Mouse (Mus musculus): ENCODE measurements at regions not wholly inside any gene's neighbourhood (a gene's known extent, or its start where the extent isn't known, plus 50 kb on each side); places are given as distances from the start of the nearest gene placed in this dataset.
A peak's percentile ranks its signal among the peaks of the same experiment; 100 is the strongest.

- DNase-seq (ENCODE audit: inconsistent ontology term), result peak; percentile 42
These were observed 123.2 kb upstream of the Plekha5 start for GRCm38 (mm10) chr6:140300470-140301145.

DNA sequence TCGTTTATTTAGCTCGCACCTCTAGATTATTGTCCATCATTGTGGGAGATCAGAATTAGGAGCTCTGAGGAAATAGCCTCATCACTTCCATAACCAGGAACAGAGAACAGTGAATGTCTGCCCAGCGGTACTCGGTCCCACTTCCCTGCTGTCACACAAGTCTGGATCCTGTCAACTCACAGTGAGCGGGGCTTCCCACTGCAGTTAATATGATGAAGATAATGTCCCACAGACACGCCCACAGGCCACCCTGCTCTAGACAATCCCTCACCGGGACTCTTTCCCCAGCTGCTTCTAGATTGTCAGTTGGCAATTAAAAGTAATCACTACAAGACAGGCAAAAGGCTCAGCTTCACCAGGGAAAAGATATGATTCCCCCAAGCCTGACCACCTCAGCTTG, 124.2 kb upstream of the Plekha5 start:
- DNase-seq (ENCODE audit: inconsistent ontology term), result no peak

GRCm38 (mm10) chr6:140297969-140298554, 125.8 kb upstream of the Plekha5 start:
- no peak for DNase-seq (ENCODE audit: inconsistent ontology term)

GRCm38 (mm10) chr6:140297561-140297960, 126.3 kb upstream of the Plekha5 start:
- no peak for DNase-seq (ENCODE audit: inconsistent ontology term)

- no peak for DNase-seq (ENCODE audit: inconsistent ontology term)
These were observed 133.7 kb upstream of the Plekha5 start for GRCm38 (mm10) chr6:140290109-140290508.

DNA sequence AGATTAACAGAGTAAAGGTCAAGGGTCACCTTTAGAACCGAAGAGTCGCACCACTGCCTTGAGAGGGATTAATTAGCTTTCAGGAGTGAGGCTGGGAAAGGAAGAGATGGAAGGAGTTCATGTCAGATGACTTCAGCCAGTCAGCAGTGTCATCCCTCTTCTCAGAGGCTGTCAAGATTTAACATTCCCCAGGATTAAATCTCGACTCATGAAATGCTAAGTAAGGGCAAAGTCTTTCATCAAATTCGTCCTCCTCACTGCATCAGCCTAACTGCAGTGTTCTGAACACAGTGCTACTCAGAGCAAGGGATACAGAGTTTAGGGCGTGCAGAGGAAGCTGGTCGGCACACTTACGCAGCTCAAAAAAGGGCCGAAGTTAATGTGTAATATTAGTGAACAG, 135.1 kb upstream of the Plekha5 start:
- DNase-seq (ENCODE audit: inconsistent ontology term), result no peak

DNA sequence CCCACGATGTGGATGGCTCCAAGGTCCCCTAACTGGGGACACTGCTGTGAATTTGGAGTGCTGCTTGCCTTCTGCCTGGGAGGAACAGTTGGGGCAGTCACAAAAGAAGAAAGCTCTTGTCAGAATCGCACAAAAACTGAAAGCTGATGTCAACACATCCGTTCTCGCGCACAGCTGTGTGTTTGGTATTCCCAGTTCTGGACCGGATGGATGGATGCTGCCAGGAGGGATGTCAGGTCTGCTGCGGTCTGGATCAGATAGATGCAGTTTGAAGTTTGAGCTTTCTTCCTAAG, 141.6 kb upstream of the Plekha5 start:
- DNase-seq (ENCODE audit: inconsistent ontology term), result peak; percentile 7

DNA sequence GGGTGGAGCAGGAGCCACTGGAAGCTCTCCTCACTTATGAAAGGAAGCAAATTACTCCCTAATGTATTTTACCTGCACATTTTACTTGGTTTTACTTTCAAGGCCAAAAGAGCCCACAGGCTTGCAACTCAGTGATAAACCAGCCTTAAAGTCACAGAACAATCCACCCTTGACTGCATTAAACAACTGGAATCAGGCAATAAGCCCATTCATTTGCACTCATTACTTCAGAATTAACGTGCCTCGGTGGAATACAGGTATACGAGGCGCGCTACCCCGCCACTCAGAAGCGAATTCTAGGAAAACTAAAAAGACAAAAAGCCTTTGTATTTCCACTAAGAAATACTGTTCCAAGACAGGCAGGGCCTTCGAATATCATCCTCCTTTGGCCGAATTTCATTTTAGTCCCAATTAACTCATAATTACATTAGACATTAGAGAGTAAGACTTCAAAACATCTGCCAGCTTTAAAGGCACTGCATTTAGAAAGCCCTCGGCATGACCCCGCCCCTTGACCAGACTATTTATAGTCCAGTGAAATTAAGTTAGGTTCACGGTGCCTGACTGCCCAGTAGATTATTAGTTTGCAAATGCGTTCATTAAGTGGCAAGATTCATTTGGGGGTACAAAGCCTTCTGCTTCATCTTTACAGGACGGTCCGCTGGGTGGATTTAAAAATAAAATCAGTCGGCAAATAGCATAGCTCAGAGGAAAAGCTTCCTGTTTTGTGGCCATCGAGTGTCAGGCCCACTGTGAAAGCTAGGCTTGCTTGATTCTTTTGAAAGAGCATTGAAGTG, 142.2 kb upstream of the Plekha5 start:
- peak; percentile 14 for DNase-seq (ENCODE audit: inconsistent ontology term)

DNA sequence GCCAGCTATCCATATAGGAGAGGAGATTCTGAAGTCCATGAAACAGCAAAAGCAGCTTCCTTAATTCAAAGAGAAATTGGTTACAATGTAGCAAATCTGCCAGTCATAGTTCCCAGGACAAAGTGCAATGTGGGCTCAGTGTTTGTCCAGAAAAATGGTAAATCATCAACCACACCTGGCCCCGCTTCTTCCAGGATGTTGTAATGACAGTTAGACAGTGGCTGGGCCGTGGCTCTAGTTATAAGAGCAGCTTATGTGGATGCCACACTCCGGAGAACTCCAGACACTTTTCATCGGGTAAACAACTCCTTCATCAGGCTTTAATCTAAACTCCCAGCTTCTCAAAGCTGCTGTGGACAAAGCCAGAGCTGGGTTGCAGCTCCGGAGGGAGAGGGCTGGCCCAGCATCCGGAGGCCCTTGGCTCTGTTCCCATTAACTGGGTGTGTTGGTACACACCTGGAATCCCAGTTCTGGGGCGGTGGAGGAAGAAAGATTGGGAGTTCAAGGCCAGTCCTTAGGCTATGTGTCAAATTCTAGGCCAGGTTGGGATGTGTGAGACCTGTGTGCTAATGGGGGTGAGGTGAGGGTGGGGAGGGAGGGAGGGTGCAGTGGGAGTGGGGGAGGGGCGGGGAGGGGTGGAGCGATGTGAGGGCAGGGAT, 142.9 kb upstream of the Plekha5 start:
- no peak for DNase-seq (ENCODE audit: inconsistent ontology term)

- no peak for DNase-seq (ENCODE audit: inconsistent ontology term)
These were observed 144.0 kb upstream of the Plekha5 start for GRCm38 (mm10) chr6:140279736-140280370.

GRCm38 (mm10) chr6:140278750-140279149, 145.1 kb upstream of the Plekha5 start:
- no peak for DNase-seq (ENCODE audit: inconsistent ontology term)

GRCm38 (mm10) chr6:140270592-140270991, 153.3 kb upstream of the Plekha5 start:
- DNase-seq (ENCODE audit: inconsistent ontology term), result no peak

GRCm38 (mm10) chr6:140268315-140269070, 155.4 kb upstream of the Plekha5 start:
- DNase-seq (ENCODE audit: inconsistent ontology term), result no peak

GRCm38 (mm10) chr6:140263920-140264319, 159.9 kb upstream of the Plekha5 start:
- no peak for DNase-seq (ENCODE audit: inconsistent ontology term)

GRCm38 (mm10) chr6:140261813-140262212, 162.0 kb upstream of the Plekha5 start:
- peak; percentile 5 for DNase-seq (ENCODE audit: inconsistent ontology term)

GRCm38 (mm10) chr6:140258761-140259160, 165.1 kb upstream of the Plekha5 start:
- no peak for DNase-seq (ENCODE audit: inconsistent ontology term)

- no peak for DNase-seq (ENCODE audit: inconsistent ontology term)
These were observed 165.8 kb upstream of the Plekha5 start for GRCm38 (mm10) chr6:140258101-140258500.

GRCm38 (mm10) chr6:140251527-140251926, 172.3 kb upstream of the Plekha5 start:
- no peak for DNase-seq (ENCODE audit: inconsistent ontology term)

DNA sequence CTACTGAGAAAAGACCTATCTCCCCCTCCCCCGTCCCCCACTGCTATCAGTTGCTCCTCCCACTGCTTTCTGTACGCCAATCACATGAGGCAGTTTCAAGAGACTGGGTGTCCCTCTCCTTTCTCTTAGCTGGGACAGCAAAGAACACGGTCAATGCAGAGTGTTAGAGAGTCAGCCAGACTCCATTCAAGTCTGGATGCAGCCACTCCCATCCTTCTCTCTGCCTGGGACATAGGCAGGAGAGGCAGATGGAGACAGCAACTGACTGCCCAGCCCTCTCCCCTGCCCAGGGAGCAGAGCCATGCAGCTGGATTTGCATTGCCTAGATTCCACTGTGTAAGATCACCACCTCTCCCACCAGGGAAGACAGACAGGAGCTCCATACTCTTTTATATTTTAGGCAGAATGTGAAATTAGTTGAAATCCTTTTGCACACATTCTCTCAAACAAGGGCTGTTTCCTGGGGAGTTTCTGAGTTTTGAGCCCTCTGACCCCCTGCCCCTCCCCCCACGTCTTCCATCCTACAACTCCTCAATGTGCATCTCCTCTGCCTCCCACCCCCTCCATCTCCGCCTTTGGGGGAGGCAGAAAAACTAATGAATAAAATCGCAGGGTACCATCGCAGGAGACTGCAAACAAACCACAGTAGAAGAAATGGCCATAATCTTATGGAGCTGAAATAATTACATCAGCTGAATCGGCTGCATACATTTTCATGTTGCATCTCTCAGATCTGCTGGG, 180.3 kb upstream of the Plekha5 start:
- no peak for DNase-seq (ENCODE audit: inconsistent ontology term)

DNA sequence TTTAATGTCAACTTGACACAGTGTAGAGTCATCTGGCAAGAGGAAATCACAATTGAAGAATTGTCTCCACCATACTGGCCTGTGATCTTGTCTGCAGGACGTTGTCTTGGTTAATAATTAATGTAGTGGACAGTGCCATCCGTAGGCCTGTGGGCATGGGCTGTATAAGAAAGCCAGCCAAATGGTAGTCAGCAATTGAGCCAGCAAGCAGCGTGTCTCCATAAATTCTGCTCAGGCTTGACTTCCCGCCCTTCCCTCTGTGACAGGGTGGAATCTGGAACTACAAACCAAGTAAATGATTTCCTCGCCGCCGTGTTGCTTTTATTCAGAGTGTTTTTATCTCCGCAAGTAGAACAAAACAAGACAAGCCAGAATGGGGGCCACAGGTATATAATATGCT, 184.5 kb upstream of the Plekha5 start:
- DNase-seq (ENCODE audit: inconsistent ontology term), result no peak

DNA sequence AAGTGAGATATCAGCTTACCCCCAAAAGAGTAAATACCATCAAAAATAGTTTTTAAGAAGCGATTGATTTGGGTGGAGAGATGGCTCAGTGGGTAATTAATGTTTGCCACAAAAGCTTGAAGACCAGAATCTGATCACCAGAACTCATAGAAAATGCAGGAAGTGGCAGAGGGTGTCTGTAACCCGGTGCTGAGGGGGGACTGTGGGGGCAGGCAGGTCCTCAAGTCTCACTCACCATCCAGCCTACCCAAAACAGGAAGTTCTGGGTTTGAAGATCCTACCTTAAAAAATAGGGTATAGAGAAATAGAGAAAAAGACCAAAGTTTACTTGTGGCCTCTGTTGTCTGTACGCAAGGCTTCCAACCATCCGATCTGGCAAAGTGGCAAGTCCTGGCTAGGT, 190.3 kb upstream of the Plcz1 start:
- no peak for DNase-seq (ENCODE audit: inconsistent ontology term)

Measured in Muller cell, postnatal 12 days (primary cell).